Mouse (Mus musculus) hindbrain, embryonic 16.5 days (tissue): ENCODE measurements around the gene Senp1. TPM values are rescaled to one million over a fixed set of nuclear protein-coding genes. Genes with fewer than 3 reads are reported as not detected.

Source experiments
- ATAC-seq: fragments of 200-750 bp; cut with Nextera tagmentation; 2 replicates; pipeline ENCODE4 v1.8.0; 2017; ENCODE audit warnings: moderate TSS enrichment, moderate library complexity
- H3K27ac ChIP-seq: fragments of 300-500 bp; sonication (generic); 2 replicates; pipeline ENCODE4 v1.5.1; 2014; ENCODE audit warnings: low read depth, mild to moderate bottlenecking, control low read depth, low read length, moderate library complexity
- H3K27me3 ChIP-seq: fragments of 300-500 bp; sonication (generic); replicated peaks from 2 replicates; pipeline ENCODE4 v1.6.1; 2014; ENCODE audit warnings: low read length; ENCODE audit not compliant: control insufficient read depth, insufficient read depth
- H3K36me3 ChIP-seq: fragments of 300-500 bp; sonication (generic); 2 replicates; pipeline ENCODE4 v1.6.1; 2014; ENCODE audit warnings: mild to moderate bottlenecking, low read length, moderate library complexity, mixed read lengths; ENCODE audit not compliant: control insufficient read depth, insufficient read depth
- H3K4me1 ChIP-seq: fragments of 300-500 bp; sonication (generic); 2 replicates; pipeline ENCODE4 v1.6.1; 2014; ENCODE audit warnings: low read depth, low read length; ENCODE audit not compliant: control insufficient read depth, insufficient read depth
- H3K4me2 ChIP-seq: fragments of 300-500 bp; sonication (generic); 2 replicates; pipeline ENCODE4 v1.6.1; 2014; ENCODE audit warnings: mild to moderate bottlenecking, low read length, control low read depth, moderate library complexity
- H3K4me3 ChIP-seq: fragments of 300-500 bp; sonication (generic); 2 replicates; pipeline ENCODE4 v1.5.1; 2014; ENCODE audit warnings: mild to moderate bottlenecking, low read length, control low read depth, moderate library complexity
- H3K9ac ChIP-seq: fragments of 300-500 bp; sonication (generic); 2 replicates; pipeline ENCODE4 v1.6.1; 2014; ENCODE audit warnings: low read depth, mild to moderate bottlenecking, control low read depth, low read length, moderate library complexity
- H3K9me3 ChIP-seq: fragments of 300-500 bp; sonication (generic); 2 replicates; pipeline ENCODE4 v1.6.1; 2014; ENCODE audit warnings: mild to moderate bottlenecking, low read length, moderate library complexity; ENCODE audit not compliant: control insufficient read depth
- WGBS: fragments of 180-500 bp; shearing (Covaris S2); extraction: QIAGEN DNeasy Blood & Tissue Kit; methylation state at CpG from one replicate; pipeline ENCODE4 v1.1.7; 2014; 5-methylcytosine and 5-hydroxymethylcytosine counted together
- polyA plus RNA-seq: library from polyadenylated mRNA; unstranded; fragments of >200 nt; fragmentation: Nextera tagmentation; extraction: Ambion mirVana; gene quantifications from 2 replicates; pipeline ENCODE4 v1.2.1, GENCODE M21; 2015

Gene Senp1
- polyA plus RNA-seq, 1 experiment from 2014 or later = 17.3 TPM

DNA sequence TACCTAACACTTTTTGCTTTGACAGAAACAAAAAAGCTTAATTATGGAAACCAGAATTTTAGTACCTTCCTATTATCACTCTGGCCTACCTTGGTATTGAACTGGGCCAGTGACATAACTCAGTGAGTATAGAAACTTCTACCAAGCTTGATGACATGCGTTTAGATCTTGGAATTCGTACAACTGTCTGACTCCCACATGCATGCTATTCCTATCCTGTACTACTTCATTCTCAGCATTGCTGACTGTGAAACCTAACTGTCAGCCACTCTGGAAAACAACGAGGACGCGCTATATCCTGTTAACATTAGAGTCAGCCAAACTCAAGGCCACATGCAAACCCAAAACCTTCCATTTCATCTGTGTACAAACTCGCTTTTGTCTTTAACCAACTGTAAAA is 49.6 kb downstream of the Senp1 start:
- H3K4me3 ChIP-seq = no peak overlapping the region
- H3K27ac ChIP-seq = no peak overlapping the region
- no peaks in the 10 kb centered on the region for H3K27me3 ChIP-seq
- WGBS = 96% methylated on average over 6 of the region's 6 CpGs
- H3K9ac ChIP-seq = no peak overlapping the region
- H3K4me2 ChIP-seq = no peak overlapping the region
- no peaks in the 10 kb centered on the region; the same call in 1 of the 2 replicates for H3K9me3 ChIP-seq
- no peak for ATAC-seq
- H3K36me3 ChIP-seq = peaks cover 33% of the 10 kb centered on the region
- H3K4me1 ChIP-seq = no peaks in the 10 kb centered on the region

DNA sequence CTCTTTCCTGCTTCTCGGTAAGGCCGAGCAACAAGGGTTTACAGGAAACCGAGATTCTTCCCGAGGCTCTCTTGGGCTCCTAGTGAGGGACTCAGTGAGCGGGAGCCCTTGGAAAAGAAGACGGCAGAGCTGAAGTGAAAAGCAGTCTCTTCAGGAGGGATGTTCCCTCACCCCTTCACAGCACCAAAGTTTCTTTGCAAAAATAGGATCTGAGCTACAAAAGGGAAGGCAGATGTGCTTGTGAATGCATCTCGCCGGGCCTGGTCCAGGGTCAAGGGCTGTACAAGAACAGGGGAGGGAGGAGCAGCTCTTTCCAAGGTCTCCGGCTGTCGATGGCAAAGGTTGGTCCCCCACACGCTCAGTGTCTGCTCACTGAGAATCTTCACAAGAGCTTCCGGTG is 51.0 kb downstream of the Senp1 start:
- Histone ChIP-seq H3K27ac (no peak overlapping the region), H3K36me3 (peaks cover 26% of the 10 kb centered on the region), H3K4me3 (no peak overlapping the region), H3K4me1 (no peaks in the 10 kb centered on the region), H3K4me2 (no peak overlapping the region), H3K27me3 (no peaks in the 10 kb centered on the region), H3K9ac (no peak overlapping the region), H3K9me3 (no peaks in the 10 kb centered on the region; the same call in 1 of the 2 replicates)
- 90% methylated on average over 12 of the region's 12 CpGs for WGBS
- no peak for ATAC-seq

- Histone ChIP-seq H3K4me3 (no peak overlapping the region), H3K4me1 (no peaks in the 10 kb centered on the region), H3K36me3 (peaks cover 16% of the 10 kb centered on the region), H3K27ac (no peak overlapping the region), H3K9me3 (no peaks in the 10 kb centered on the region; the same call in 1 of the 2 replicates), H3K27me3 (no peaks in the 10 kb centered on the region), H3K4me2 (no peak overlapping the region), H3K9ac (no peak overlapping the region)
- WGBS = 95% methylated on average over 10 of the region's 10 CpGs
- ATAC-seq = no peak
These were observed 53.9 kb downstream of the Senp1 start for GRCm38 (mm10) chr15:98039682-98040081.

DNA sequence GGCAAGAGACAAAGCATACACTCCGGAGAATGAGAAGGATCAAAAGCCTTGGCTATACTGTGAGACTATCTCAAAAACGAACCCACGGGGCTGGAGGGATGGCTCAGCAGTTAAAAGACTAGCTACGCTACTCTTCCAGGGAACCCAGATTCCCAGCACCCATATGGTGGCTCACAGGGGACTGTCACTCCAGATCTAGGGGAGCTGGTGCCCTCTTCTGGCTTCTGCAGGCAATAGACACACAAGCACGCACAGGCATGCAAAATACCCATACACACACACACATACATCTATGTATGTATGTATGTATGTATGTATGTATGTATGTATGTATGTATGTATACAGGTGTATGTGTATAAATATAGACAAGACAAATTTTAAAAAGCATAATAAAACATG is 57.0 kb downstream of the Senp1 start:
- H3K4me3 ChIP-seq = no peak overlapping the region
- H3K9ac ChIP-seq = no peak overlapping the region
- no peaks in the 10 kb centered on the region for H3K9me3 ChIP-seq
- no peaks in the 10 kb centered on the region for H3K4me1 ChIP-seq
- ATAC-seq = no peak
- no peak overlapping the region for H3K27ac ChIP-seq
- peaks cover 11% of the 10 kb centered on the region; the same call in 1 of the 2 replicates for H3K36me3 ChIP-seq
- 98% methylated on average over 5 of the region's 5 CpGs for WGBS
- H3K4me2 ChIP-seq = no peak overlapping the region
- no peaks in the 10 kb centered on the region for H3K27me3 ChIP-seq

DNA sequence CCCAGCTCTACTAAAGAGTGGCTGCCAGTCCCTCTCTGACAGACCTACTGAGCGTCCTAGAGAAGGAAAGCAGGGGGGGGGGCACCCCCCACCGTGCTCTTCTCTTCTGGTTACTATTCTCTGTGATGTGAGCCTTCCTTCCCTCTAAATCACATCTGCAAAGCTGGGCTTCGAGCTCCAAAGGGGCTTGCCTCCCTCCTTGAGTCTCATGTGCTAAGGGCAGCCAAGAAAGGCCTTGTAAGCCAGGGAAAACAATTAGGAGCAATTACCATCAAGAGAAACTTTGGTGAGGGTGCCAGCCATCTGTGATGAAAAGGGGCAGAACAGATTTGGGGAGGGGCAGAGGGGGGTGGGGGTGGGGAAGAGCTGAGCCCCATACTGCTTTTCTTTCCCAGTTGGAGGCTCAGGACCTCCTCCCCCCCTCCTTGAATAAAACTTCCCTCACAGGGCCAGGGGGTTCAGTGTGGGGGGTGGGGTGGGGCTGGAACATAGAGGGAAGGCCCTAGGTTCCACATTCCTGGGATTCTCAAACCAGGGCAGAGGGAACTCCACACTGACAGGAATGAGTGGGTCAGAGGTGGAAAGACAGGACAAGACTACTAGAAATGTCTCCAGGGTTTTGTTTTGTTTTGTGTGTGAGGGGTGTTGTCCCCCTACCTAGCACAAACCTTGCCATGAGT is 58.3 kb downstream of the Senp1 start:
- no peaks in the 10 kb centered on the region for H3K9me3 ChIP-seq
- H3K27me3 ChIP-seq = no peaks in the 10 kb centered on the region
- H3K4me1 ChIP-seq = no peaks in the 10 kb centered on the region
- H3K36me3 ChIP-seq = peaks cover 9% of the 10 kb centered on the region; the same call in 1 of the 2 replicates
- H3K4me3 ChIP-seq = no peak overlapping the region
- no peak overlapping the region for H3K4me2 ChIP-seq
- WGBS = 18% methylated on average over 3 of the region's 3 CpGs
- H3K27ac ChIP-seq = no peak overlapping the region
- no peak overlapping the region for H3K9ac ChIP-seq
- ATAC-seq = no peak

DNA sequence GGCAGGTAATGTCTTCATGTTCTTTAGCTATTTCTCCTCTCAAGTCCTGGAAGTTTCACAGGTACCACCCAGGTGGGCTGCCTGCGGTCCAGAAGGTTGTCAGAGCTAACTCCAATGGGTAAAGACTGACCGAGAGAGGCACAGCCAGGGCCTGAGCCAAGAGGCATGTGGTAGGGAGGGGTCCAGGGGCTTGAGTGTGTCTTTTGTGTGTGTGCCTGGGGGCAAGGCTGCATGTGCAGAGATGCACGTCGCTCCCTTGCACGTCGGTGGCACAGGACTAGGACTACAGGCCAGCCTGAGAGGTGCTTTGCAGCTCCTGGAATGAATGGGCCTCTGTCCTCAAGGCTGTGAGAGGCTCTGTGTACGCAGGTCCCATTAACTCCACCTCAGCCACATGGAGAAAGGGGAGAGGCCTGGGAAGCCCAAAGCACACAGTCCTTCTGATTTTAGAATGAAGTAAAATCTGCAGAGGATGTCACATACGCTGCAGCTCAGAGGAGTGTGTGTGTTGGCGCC is 60.3 kb downstream of the Senp1 start:
- 81% methylated on average over 9 of the region's 9 CpGs for WGBS
- peaks cover 9% of the 10 kb centered on the region; the same call in 1 of the 2 replicates for H3K36me3 ChIP-seq
- H3K9ac ChIP-seq = no peak overlapping the region
- peaks cover under 1% of the 10 kb centered on the region; the same call in 1 of the 2 replicates for H3K4me1 ChIP-seq
- ATAC-seq = no peak
- no peak overlapping the region for H3K27ac ChIP-seq
- no peaks in the 10 kb centered on the region for H3K27me3 ChIP-seq
- no peaks in the 10 kb centered on the region for H3K9me3 ChIP-seq
- H3K4me2 ChIP-seq = no peak overlapping the region
- H3K4me3 ChIP-seq = no peak overlapping the region

GRCm38 (mm10) chr15:98029798-98030197 is 63.7 kb downstream of the Senp1 start:
- Histone ChIP-seq H3K27me3 (no peaks in the 10 kb centered on the region), H3K4me3 (no peak overlapping the region), H3K9ac (no peak overlapping the region), H3K4me1 (peaks cover 5% of the 10 kb centered on the region), H3K27ac (no peak overlapping the region), H3K36me3 (no peaks in the 10 kb centered on the region), H3K4me2 (no peak overlapping the region), H3K9me3 (no peaks in the 10 kb centered on the region)
- ATAC-seq = no peak
- 80% methylated on average over 6 of the region's 6 CpGs for WGBS

DNA sequence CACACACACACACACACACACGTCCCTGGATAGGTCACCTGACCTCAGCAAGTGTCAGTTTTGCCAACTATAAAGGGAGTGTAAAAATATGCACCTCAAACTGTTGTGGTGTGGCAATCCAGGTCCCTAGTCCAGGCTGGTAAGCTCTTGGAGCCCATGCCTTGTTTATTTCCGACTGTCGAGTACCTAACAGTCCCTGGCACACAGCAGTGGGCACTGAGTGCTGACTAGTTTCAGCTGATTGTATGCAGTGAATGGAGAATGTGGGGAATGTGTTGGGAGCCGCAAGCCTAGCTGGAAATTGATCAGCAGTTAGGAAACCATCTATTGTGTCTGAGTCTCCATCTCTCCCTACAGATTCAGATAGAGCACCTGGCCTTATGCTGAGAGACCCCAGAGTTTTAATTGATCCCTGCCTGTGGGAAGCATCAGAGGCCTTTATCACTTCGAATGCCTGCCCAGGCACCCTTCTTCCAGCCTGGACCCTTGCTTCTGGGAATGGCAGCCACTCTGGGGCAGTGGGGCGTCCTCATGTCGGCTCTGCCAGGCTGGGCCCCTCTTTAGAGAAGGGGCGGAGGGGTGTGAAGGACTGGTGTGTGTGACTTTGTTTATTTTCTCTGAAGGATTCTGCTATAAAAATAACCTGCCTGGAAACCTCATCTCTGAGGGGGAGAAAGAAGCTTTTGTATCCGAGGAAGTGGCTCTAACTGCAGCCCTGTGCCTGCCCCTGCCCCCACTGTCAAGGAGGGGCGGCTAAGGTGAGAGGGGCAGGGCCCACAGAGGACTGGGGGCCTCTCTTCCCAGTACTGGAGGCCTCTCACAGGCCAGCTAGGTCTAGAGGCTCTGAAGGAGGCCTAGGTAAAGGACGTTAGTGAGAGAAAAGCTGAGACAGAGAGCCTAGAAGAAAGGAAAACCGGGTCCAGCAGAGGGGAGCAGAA is 66.3 kb downstream of the Senp1 start:
- Histone ChIP-seq H3K9ac (peak overlapping the region; percentile 17; the same call in 1 of the 2 replicates), H3K4me3 (no peak overlapping the region), H3K27ac (no peak overlapping the region), H3K4me2 (no peak overlapping the region), H3K36me3 (no peaks in the 10 kb centered on the region), H3K4me1 (peaks cover 5% of the 10 kb centered on the region), H3K27me3 (no peaks in the 10 kb centered on the region), H3K9me3 (no peaks in the 10 kb centered on the region)
- 40% methylated on average over 12 of the region's 12 CpGs for WGBS
- no peak for ATAC-seq

DNA sequence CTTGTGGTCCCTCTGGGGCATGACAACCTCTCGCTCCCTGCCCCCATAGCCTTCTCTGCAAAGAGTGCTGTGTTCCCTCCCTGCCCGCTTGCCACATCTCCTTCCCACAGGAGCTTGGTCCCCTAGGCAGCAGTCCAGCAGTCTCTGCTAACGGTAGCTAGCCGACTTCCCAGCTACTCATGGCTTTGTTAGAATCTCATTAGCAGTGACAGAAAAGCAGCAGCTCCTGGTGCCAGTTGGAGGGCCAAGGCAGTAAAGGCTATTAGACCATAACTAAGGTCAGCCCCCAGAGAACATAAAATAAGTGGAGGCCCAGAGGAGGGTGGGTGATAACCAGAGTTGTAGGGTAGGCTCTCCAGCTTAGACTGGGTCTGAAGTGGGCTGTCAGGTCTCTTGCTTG is 67.9 kb downstream of the Senp1 start:
- Histone ChIP-seq H3K27ac (no peak overlapping the region), H3K4me1 (peaks cover 5% of the 10 kb centered on the region), H3K36me3 (no peaks in the 10 kb centered on the region), H3K9me3 (no peaks in the 10 kb centered on the region), H3K27me3 (no peaks in the 10 kb centered on the region), H3K4me3 (no peak overlapping the region), H3K4me2 (no peak overlapping the region), H3K9ac (no peak overlapping the region)
- no peak for ATAC-seq
- WGBS = 42% methylated on average over 4 of the region's 4 CpGs
